ENCODE assay signal across 13 mouse cellular contexts in the genomic region with DNA sequence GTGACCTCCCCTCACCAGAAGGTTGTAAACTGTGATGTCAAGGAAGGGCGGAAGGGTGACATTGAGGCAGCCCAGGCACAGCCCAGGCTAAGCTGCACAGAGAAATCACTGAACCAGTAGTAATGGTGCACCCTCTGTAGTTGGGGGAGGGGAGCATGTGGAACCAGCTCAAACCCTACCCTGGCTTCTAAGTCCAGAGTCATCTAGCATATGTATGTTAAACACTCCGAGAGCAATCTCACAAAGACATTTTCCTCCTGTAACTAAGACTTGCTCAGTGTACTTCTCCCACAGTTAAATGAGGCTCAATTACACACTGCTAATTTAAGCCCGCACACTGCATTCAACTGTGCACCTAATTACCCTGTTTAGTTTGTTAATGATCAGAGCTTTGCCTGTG.
DNase-seq lines count a peak whose midpoint lies in the region; ATAC-seq and TF ChIP-seq lines count a peak whose summit lies in the region.
"Had no signal": no experiment of that assay in that cellular context is flagged by ENCODE, and none has a peak within 500 bp of the region (broad histone marks: within the 10 kb centered on the region; RNA-seq: fewer than 3 reads in every experiment).

No protein-coding gene starts in this region.

- H3K9me3 ChIP-seq in ES-E14 (ENCODE audit: control insufficient read depth, insufficient read depth, low read depth, low read length), result no peaks in the 10 kb centered on the region
- H3K9me3 ChIP-seq in forebrain, postnatal 0 days (ENCODE audit: low read length), result no peaks in the 10 kb centered on the region
- no peaks in the 10 kb centered on the region for H3K9me3 ChIP-seq in midbrain, embryonic 13.5 days
- H3K9me3 ChIP-seq: heart, embryonic 13.5 days; limb, embryonic 15.5 days had no signal

- 15% methylated on average over 3 of the region's 3 CpGs for WGBS in forebrain, postnatal 0 days
- 43% methylated on average over 3 of the region's 3 CpGs for WGBS in midbrain, embryonic 13.5 days

- H3K27me3 ChIP-seq in forebrain, postnatal 0 days (ENCODE audit: insufficient read depth, low read length), result no peaks in the 10 kb centered on the region
- no peaks in the 10 kb centered on the region for H3K27me3 ChIP-seq in midbrain, embryonic 13.5 days
- H3K27me3 ChIP-seq: heart, embryonic 13.5 days; limb, embryonic 15.5 days had no signal

- in situ Hi-C loops in ES-E14 (cut with MboI; ENCODE audit: low sequenced_read_pairs in 2 of 2, unreplicated experiment in 2 of 2), result no loop called here

- H3K27ac ChIP-seq in ES-E14 (ENCODE audit: insufficient read depth, low read depth, low read length, poor library complexity, severe bottlenecking), result peak overlapping the region; percentile 18; the same call in 1 of the 2 replicates
- peak overlapping the region; percentile 29; the same call in 1 of the 2 replicates for H3K27ac ChIP-seq in forebrain, postnatal 0 days (ENCODE audit: low read depth, low read length)
- peak overlapping the region; percentile 65 for H3K27ac ChIP-seq in midbrain, embryonic 13.5 days
- H3K27ac ChIP-seq: heart, embryonic 13.5 days; limb, embryonic 15.5 days had no signal

- no peaks in the 10 kb centered on the region for H3K36me3 ChIP-seq in ES-E14 (ENCODE audit: control insufficient read depth, insufficient read depth, low read length, poor library complexity, severe bottlenecking)
- no peaks in the 10 kb centered on the region for H3K36me3 ChIP-seq in forebrain, postnatal 0 days (ENCODE audit: insufficient read depth)
- H3K36me3 ChIP-seq in midbrain, embryonic 13.5 days, result no peaks in the 10 kb centered on the region
- H3K36me3 ChIP-seq: heart, embryonic 13.5 days; limb, embryonic 15.5 days had no signal

- peaks cover 4 to 7% of the 10 kb centered on the region in 2 experiments; a peak in 2 of 4 replicates for H3K4me1 ChIP-seq in ES-E14 (ENCODE audit: control insufficient read depth in 2 of 2, insufficient read depth in 2 of 2, low read length in 2 of 2, poor library complexity in 1 of 2)
- H3K4me1 ChIP-seq in forebrain, postnatal 0 days (ENCODE audit: insufficient read depth), result peaks cover 28% of the 10 kb centered on the region
- peaks cover 43% of the 10 kb centered on the region for H3K4me1 ChIP-seq in midbrain, embryonic 13.5 days (replicated peaks)
- H3K4me1 ChIP-seq: heart, embryonic 13.5 days; limb, embryonic 15.5 days had no signal

- no peak for TF ChIP-seq POLR2A in brain, embryonic 14.5 days (IDR thresholded peaks at IDR 0.05; ENCODE audit: borderline replicate concordance, extremely low read depth, insufficient read depth, insufficient read length, poor library complexity, severe bottlenecking)

- peak; percentile 16 for DNase-seq in ES-E14 (ENCODE audit: low read depth, low spot score)
- peak; percentile 92 for DNase-seq in brain, embryonic 14.5 days (ENCODE audit: low read depth)
- DNase-seq in forebrain, postnatal 0 days, result peak; percentile 51
- DNase-seq in urinary bladder, postnatal 36 days (ENCODE audit: low spot score in 2 of 2), result no peak
- DNase-seq in heart, postnatal 25 days (ENCODE audit: low spot score), result no peak
- DNase-seq in right cerebral cortex, adult 2 months (ENCODE audit: low spot score in 2 of 2), result no peak
- DNase-seq: adrenal gland, adult 2 months; lung, postnatal 14 days; thymus, postnatal 14 days had no signal

- no peak for TF ChIP-seq CTCF in brain, embryonic 14.5 days (IDR thresholded peaks at IDR 0.05; ENCODE audit: borderline replicate concordance, extremely low read depth, insufficient read depth, insufficient read length)
- no peak for TF ChIP-seq CTCF in forebrain, postnatal 0 days (IDR thresholded peaks at IDR 0.05; ENCODE audit: low read depth)

- H3K4me2 ChIP-seq in forebrain, postnatal 0 days (ENCODE audit: low read depth), result no peak overlapping the region
- H3K4me2 ChIP-seq in midbrain, embryonic 13.5 days (replicated peaks), result no peak overlapping the region
- H3K4me2 ChIP-seq: heart, embryonic 13.5 days; limb, embryonic 15.5 days had no signal

- intact Hi-C loops in heart, postnatal 25 days (cut with DNase I), result no loop called here

- H3K9ac ChIP-seq in ES-E14 (ENCODE audit: insufficient read depth, low read depth, low read length, poor library complexity, severe bottlenecking), result no peak overlapping the region
- no peak overlapping the region for H3K9ac ChIP-seq in forebrain, postnatal 0 days
- H3K9ac ChIP-seq in midbrain, embryonic 13.5 days (replicated peaks), result no peak overlapping the region
- H3K9ac ChIP-seq: heart, embryonic 13.5 days; limb, embryonic 15.5 days had no signal

- peak; percentile 76 for ATAC-seq in forebrain, postnatal 0 days
- peak; percentile 67 for ATAC-seq in midbrain, embryonic 13.5 days
- no peak for ATAC-seq in CD4-positive, CD25-positive, alpha-beta regulatory T cell, adult 4 months

- no peak overlapping the region for H3K4me3 ChIP-seq in ES-E14 (ENCODE audit: insufficient read depth in 1 of 2, low read depth in 1 of 2, low read length in 2 of 2, poor library complexity in 1 of 2, severe bottlenecking in 1 of 2)
- H3K4me3 ChIP-seq in forebrain, postnatal 0 days (ENCODE audit: low read depth, low read length), result no peak overlapping the region
- no peak overlapping the region for H3K4me3 ChIP-seq in midbrain, embryonic 13.5 days (replicated peaks)
- H3K4me3 ChIP-seq: heart, embryonic 13.5 days; limb, embryonic 15.5 days had no signal

TF ChIP-seq in ES-E14, 5 proteins besides CTCF, POLR2A, EP300 and RAD21:
- TF ChIP-seq ZNF384 (IDR thresholded peaks at IDR 0.05; ENCODE audit: low read depth, low read length) (no peak), HCFC1 (IDR thresholded peaks at IDR 0.05; ENCODE audit: borderline replicate concordance, insufficient read depth, low read length) (no peak), CHD2 (IDR thresholded peaks at IDR 0.05; ENCODE audit: low read depth, low read length) (no peak), ZC3H11A (IDR thresholded peaks at IDR 0.05; ENCODE audit: borderline replicate concordance, low read depth, low read length) (no peak), MAFK (IDR thresholded peaks at IDR 0.05; ENCODE audit: insufficient read depth, low read depth, low read length) (no peak)

Comparison
In these comparisons a context has a peak if more than half of its experiments do, and no peak if none do; other contexts are left out.
1. DNase-seq: peak in ES-E14 (single experiment), brain, embryonic 14.5 days (single experiment) and forebrain, postnatal 0 days (single experiment); none in urinary bladder, postnatal 36 days (0 of 2), heart, postnatal 25 days (single experiment) and right cerebral cortex, adult 2 months (0 of 2).
2. Peak in every context shown above with its lines, with median percentiles within 50 percentile points of each other: H3K27ac ChIP-seq.